Mouse (Mus musculus) C2C12 (cell line): Measurements from ENCODE around the gene Dnajc30. TPM values are rescaled to one million over a fixed set of nuclear protein-coding genes. Genes with fewer than 3 reads are reported as not detected.

ENCODE experiments used
- H3K27me3 ChIP-seq: one replicate; pipeline ENCODE4 v1.6.1; 2011; ENCODE audit not compliant: control insufficient read depth, insufficient read depth, insufficient read length
- H3K36me3 ChIP-seq: one replicate; pipeline ENCODE4 v1.6.1; 2011; ENCODE audit not compliant: control insufficient read depth, insufficient read depth
- H3K4me3 ChIP-seq: one replicate; pipeline ENCODE4 v1.5.1; 2011; ENCODE audit warnings: mild to moderate bottlenecking, control low read depth; ENCODE audit not compliant: poor library complexity, insufficient read depth, severe bottlenecking
- H3K79me2 ChIP-seq: one replicate; pipeline ENCODE4 v1.6.1; 2011; ENCODE audit not compliant: control insufficient read depth, insufficient read depth
- H3K79me3 ChIP-seq: one replicate; pipeline ENCODE4 v1.6.1; 2011; ENCODE audit warnings: low read depth, control low read depth
- H3ac ChIP-seq: one replicate; pipeline ENCODE3; 2011; ENCODE audit warnings: low read depth; ENCODE audit not compliant: control insufficient read depth, insufficient read length
- CEBPB ChIP-seq: IDR thresholded peaks from one replicate; pipeline ENCODE4 v1.6.1; 2011; ENCODE audit warnings: low read depth, mild to moderate bottlenecking, control low read depth, moderate library complexity
- CTCF ChIP-seq: IDR thresholded peaks from one replicate; pipeline ENCODE4 v1.5.1; 2011; ENCODE audit not compliant: control insufficient read depth, insufficient read depth, insufficient read length
- FOSL1 ChIP-seq: IDR thresholded peaks from one replicate; pipeline ENCODE4 v1.8.0; 2011; ENCODE audit warnings: mild to moderate bottlenecking, low read length; ENCODE audit not compliant: poor library complexity, insufficient read depth, severe bottlenecking
- MAX ChIP-seq: IDR thresholded peaks from one replicate; pipeline ENCODE4 v1.6.1; 2011; ENCODE audit warnings: mild to moderate bottlenecking, control low read depth
- MYOD1 ChIP-seq: IDR thresholded peaks from one replicate; pipeline ENCODE4 v1.6.1; 2011; ENCODE audit warnings: low read depth; ENCODE audit not compliant: control insufficient read depth, insufficient read length
- MYOG ChIP-seq: IDR thresholded peaks from one replicate; pipeline ENCODE4 v1.6.1; 2011; ENCODE audit not compliant: control insufficient read depth, insufficient read length; ENCODE audit errors: extremely low read depth
- USF1 ChIP-seq: IDR thresholded peaks from one replicate; pipeline ENCODE4 v1.6.1; 2011; ENCODE audit warnings: low read depth, mild to moderate bottlenecking, control low read depth, moderate library complexity
- polyA plus RNA-seq: library from polyadenylated mRNA; unstranded; fragments of >200 nt; fragmentation: generic; extraction: Trizol; gene quantifications from one replicate; pipeline ENCODE4 v1.2.1, GENCODE M21; 2012; ENCODE audit warnings: missing spikeins

The Dnajc30 gene
- polyA plus RNA-seq, 1 experiment = 16.8 TPM

DNA sequence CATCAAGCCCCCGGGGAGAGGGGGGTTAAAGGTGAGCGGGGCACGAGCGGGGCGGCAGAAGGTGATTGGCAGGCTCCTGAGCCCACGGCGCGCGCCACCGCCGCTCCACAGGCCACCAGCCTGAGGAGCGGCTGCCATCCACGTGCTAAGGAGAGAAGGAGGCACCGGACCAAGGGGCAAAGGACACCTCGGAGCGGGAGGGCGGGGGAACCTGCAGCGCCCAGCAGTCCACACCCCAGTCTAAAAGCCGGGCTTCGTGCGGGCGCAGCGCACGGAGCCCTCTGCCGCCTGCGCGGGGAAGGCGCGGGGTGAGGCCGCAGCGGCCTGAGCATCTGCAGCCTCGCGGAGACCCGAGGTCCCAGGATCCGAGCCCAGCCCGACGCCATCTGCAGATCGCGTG, 25.7 kb downstream of the Dnajc30 start, which contains the start of gene Mlxipl:
Gene Mlxipl, plus strand, starts transcription at position 238 of the 400 bp plus-strand sequence.
- TF ChIP-seq MYOG (no peak), MYOD1 (no peak), MAX (no peak), FOSL1 (no peak), CEBPB (no peak), USF1 (no peak), CTCF (no peak)
- H3K4me3 ChIP-seq = no peak within 1 kb of the TSS
- H3K79me3 ChIP-seq = no peaks in the 10 kb centered on the region
- H3K27me3 ChIP-seq = peaks cover 83% of the 10 kb centered on the region
- H3K79me2 ChIP-seq = no peaks in the 10 kb centered on the region
- H3ac ChIP-seq = no peak within 1 kb of the TSS
- H3K36me3 ChIP-seq = no peaks in the 10 kb centered on the region

DNA sequence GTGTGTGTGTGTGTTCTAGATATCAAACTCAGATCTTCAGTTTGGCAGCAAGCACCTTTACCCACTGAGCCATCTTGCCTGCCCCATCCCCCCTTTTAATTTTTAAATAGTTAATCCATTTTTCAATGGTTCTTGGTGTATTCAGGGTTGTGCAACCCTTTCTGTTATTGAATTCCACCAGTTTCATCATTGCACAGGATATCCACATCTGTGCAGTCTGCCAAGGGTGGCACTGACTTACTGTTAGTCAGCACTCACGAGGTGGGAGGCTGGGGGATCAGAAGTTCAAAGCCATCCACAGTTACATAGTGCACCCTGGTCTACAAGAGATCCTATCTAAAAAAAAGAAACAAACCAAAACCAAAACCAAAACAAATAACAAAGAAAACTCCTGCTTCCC, 37.0 kb downstream of the Dnajc30 start:
- TF ChIP-seq CEBPB (peak; percentile 13), MYOD1 (no peak)

DNA sequence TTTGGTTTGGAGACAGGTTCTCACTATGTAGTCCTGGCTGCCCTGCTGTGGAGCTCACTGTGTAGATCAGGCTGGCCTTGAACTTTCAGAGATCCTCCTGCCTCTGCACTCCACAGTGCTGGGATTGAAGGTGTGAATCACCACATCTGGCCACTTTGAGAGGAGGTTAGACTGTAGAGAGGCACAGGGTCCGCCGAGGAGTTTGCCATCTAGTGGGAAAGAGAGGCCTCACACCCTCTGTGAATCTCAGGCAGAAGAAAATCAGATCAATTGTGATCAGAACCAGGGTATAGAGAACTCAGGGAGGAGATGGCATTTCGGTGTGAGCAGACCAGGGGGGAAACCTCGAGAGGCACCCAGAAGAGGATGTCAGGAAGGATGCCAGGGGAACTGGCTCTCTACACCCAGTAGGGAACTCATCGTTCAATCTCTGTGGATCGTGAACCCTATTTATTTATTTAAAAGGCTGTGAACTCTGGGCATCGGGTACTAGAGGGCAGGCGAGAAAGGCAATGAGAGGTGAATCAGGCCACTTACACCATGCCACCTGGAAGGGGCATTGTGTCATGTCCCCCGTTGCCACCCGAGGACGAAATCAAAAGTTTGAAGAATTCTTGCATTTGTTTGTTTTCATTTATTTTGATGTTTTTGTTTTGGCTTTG, 40.1 kb downstream of the Dnajc30 start:
- Histone ChIP-seq H3K79me3 (no peaks in the 10 kb centered on the region), H3K36me3 (no peaks in the 10 kb centered on the region), H3K4me3 (no peak overlapping the region), H3K27me3 (peaks cover 55% of the 10 kb centered on the region), H3K79me2 (no peaks in the 10 kb centered on the region), H3ac (no peak overlapping the region)
- TF ChIP-seq FOSL1 (no peak), CTCF (no peak), CEBPB (no peak), MYOG (no peak), USF1 (no peak), MAX (no peak), MYOD1 (no peak)

More for the DNA sequence above, 37.0 kb downstream of the Dnajc30 start:
- H3K79me2 ChIP-seq = no peaks in the 10 kb centered on the region
- no peaks in the 10 kb centered on the region for H3K79me3 ChIP-seq
- no peaks in the 10 kb centered on the region for H3K36me3 ChIP-seq
- no peak overlapping the region for H3K4me3 ChIP-seq
- H3ac ChIP-seq = no peak overlapping the region
- H3K27me3 ChIP-seq = peaks cover 45% of the 10 kb centered on the region

DNA sequence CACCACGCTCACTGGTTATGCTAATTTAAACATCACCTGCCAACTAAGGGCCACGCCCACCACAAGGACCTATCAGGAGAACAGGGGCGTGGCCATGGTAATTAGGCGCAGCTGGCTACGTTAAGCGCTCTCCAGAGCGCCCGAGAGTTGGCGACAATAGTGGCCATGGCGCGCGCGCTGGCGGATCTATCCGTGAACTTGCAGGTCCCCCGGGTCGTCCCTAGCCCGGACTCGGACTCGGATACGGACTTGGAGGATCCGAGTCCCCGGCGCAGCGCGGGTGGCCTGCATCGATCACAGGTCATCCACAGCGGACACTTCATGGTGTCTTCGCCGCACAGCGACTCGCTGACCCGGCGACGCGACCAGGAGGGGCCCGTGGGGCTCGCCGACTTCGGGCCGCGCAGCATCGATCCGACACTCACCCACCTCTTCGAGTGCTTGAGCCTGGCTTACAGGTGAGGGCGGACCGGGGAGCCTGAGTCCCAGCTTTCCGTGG, 42.8 kb downstream of the Dnajc30 start:
- Histone ChIP-seq H3ac (no peak overlapping the region), H3K27me3 (peaks cover 56% of the 10 kb centered on the region), H3K79me3 (no peaks in the 10 kb centered on the region), H3K36me3 (no peaks in the 10 kb centered on the region), H3K79me2 (no peaks in the 10 kb centered on the region), H3K4me3 (no peak overlapping the region)
- TF ChIP-seq MYOG (no peak), MAX (no peak), CTCF (no peak), FOSL1 (no peak), USF1 (no peak), MYOD1 (no peak), CEBPB (no peak)

DNA sequence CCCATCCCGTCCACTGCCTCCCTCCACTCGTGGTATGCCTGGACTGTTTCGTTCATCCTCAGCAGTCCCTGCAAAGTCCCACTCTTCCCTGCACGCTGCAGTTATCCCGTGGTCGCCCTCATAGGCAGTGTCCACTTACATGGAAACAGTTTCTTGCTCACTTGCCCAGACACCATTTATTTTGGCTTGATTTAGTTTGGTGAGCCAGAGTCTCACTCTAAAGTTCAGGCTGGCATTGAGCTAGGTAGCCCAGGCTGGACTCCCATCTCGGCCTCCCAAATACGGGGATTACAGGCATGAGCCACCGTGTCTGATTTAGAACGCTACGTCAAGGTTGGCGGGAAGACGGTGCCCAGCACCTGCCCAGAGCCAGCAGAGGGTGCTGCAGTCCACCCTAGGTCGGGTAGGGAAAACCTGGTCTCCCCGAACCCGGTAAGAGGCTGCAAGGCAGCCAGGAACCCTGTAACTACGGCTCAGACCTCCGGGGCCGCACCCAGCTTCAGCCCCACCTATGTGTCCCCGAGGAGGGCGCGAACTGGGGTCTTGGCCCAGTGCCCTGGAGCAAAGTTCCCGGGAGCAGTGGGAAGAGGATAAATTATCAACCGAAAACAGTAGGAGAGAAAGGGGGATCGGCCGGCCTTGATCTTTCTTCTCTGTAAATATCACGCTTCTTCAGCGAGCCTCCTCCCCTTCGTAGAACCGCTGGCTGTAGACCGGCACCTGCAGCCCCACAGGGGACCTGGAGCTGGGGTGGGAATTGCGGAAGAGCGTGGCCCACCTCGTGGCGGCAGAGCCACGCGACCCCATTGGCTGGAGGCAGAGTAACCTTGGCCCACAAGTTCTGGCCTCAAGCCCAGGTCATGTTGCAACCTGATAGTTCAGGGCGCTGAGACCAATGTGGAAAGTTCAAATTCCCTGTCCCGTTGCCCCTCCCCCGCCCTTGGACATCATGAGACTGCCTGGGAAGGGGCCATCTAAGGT, 43.8 kb downstream of the Dnajc30 start:
- Histone ChIP-seq H3K4me3 (no peak overlapping the region), H3ac (no peak overlapping the region), H3K36me3 (no peaks in the 10 kb centered on the region), H3K79me2 (no peaks in the 10 kb centered on the region), H3K79me3 (no peaks in the 10 kb centered on the region), H3K27me3 (peaks cover 60% of the 10 kb centered on the region)
- TF ChIP-seq MYOD1 (no peak), USF1 (no peak)

DNA sequence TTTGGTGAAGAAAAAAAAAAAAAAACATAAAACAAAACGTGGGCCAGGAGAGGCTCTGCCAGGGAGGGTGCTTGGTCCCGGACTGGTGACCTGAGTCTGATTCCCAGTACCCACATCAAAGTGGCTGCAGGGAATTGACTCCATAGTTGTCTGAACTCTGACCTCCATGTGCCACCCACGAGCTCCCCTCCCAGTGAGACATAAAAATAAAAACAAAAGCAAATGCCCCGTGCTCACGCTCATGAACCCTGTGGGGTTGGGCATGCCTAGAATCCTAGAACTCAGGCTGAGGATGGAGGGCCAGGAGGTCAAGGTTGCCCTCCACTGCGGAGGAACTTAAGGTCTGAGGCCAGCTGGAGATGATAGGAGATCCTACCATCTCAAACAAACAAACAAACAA, 45.0 kb downstream of the Dnajc30 start:
- no peak overlapping the region for H3K4me3 ChIP-seq
- peaks cover 69% of the 10 kb centered on the region for H3K27me3 ChIP-seq
- no peaks in the 10 kb centered on the region for H3K79me2 ChIP-seq
- H3K36me3 ChIP-seq = no peaks in the 10 kb centered on the region
- no peaks in the 10 kb centered on the region for H3K79me3 ChIP-seq
- no peak overlapping the region for H3ac ChIP-seq
- TF ChIP-seq USF1 (no peak), CEBPB (no peak), FOSL1 (no peak), CTCF (no peak), MAX (no peak), MYOD1 (no peak), MYOG (no peak)
